Mouse (Mus musculus) liver, adult 2 months (tissue): ENCODE measurements around the gene Ankrd44. TPM values are rescaled to one million over a fixed set of nuclear protein-coding genes. Genes with fewer than 3 reads are reported as not detected.
A peak's percentile ranks its signal among the peaks of the same experiment; 100 is the strongest.

Experiments used
- DNase-seq: peaks from one replicate; pipeline ENCODE4 v3.0.0-alpha.2; 2011; ENCODE audit warnings: low read depth, low spot score; ENCODE audit errors: extremely low read depth
- H3K27ac ChIP-seq: fragments of 200-500 bp; replicated peaks from 2 replicates; pipeline ENCODE4 v1.5.1; 2012; ENCODE audit warnings: low read depth, mild to moderate bottlenecking, control low read depth, inconsistent platforms, low read length; ENCODE audit not compliant: insufficient read depth
- H3K27me3 ChIP-seq: fragments of 200-500 bp; 2 replicates; pipeline ENCODE4 v1.6.1; 2012; ENCODE audit warnings: mild to moderate bottlenecking, moderate library complexity, low read length, inconsistent platforms; ENCODE audit not compliant: control insufficient read depth, insufficient read depth
- H3K36me3 ChIP-seq: fragments of 200-500 bp; 2 replicates; pipeline ENCODE4 v1.6.1; 2012; ENCODE audit warnings: low read length, inconsistent platforms; ENCODE audit not compliant: control insufficient read depth, insufficient read depth
- H3K4me1 ChIP-seq: fragments of 200-500 bp; 2 replicates; pipeline ENCODE4 v1.6.1; 2011; ENCODE audit warnings: low read length; ENCODE audit not compliant: control insufficient read depth, insufficient read depth
- H3K4me3 ChIP-seq: fragments of 200-500 bp; 2 replicates; pipeline ENCODE4 v1.5.1; 2011; ENCODE audit warnings: low read depth, mild to moderate bottlenecking, control low read depth, low read length, moderate library complexity; ENCODE audit not compliant: insufficient read depth
- H3K79me2 ChIP-seq: fragments of 200-500 bp; 2 replicates; pipeline ENCODE4 v1.6.1; 2012; ENCODE audit warnings: inconsistent platforms, mild to moderate bottlenecking, low read length, moderate library complexity; ENCODE audit not compliant: control insufficient read depth, insufficient read depth
- H3K9ac ChIP-seq: fragments of 200-500 bp; 2 replicates; pipeline ENCODE4 v1.6.1; 2012; ENCODE audit warnings: low read depth, mild to moderate bottlenecking, control low read depth, inconsistent platforms, low read length
- CTCF ChIP-seq: fragments of 200-500 bp; IDR thresholded peaks from 2 replicates; pipeline ENCODE4 v1.5.1; 2011; ENCODE audit warnings: low read depth, low read length, control low read depth
- POLR2A ChIP-seq: fragments of 200-500 bp; IDR thresholded peaks from 2 replicates; pipeline ENCODE4 v1.6.1; 2011; ENCODE audit warnings: low read length, control low read depth; ENCODE audit not compliant: insufficient read depth; ENCODE audit errors: extremely low read depth
- WGBS: fragments of 180-500 bp; shearing (Covaris S2); methylation state at CpG from one replicate; pipeline ENCODE4 v1.1.7; 2018; 5-methylcytosine and 5-hydroxymethylcytosine counted together
- polyA plus RNA-seq: library from polyadenylated mRNA; depleted of rRNA; stranded (reverse); fragments of >200 nt; gene quantifications from 2 replicates; pipeline ENCODE4 v1.2.3, GENCODE M21; 2012
- total RNA-seq: library from RNA; depleted of rRNA; stranded (reverse); fragments of >200 nt; gene quantifications from 2 replicates; pipeline ENCODE4 v1.2.3, GENCODE M21; 2014

Ankrd44 gene
- total and polyA plus RNA-seq, 2 experiments: 2.3 to 8.5 TPM

- Histone ChIP-seq H3K4me3 (no peak overlapping the region), H3K4me1 (no peaks in the 10 kb centered on the region; the same call in 1 of the 2 replicates), H3K36me3 (no peaks in the 10 kb centered on the region), H3K27ac (no peak overlapping the region), H3K9ac (no peak overlapping the region), H3K27me3 (no peaks in the 10 kb centered on the region; the same call in 1 of the 2 replicates), H3K79me2 (no peaks in the 10 kb centered on the region)
- TF ChIP-seq POLR2A (no peak), CTCF (no peak)
- WGBS: 81% methylated on average over 10 of the region's 10 CpGs
- no peak for DNase-seq
These were observed 218.9 kb downstream of the Ankrd44 start for GRCm38 (mm10) chr1:54707036-54707887.

GRCm38 (mm10) chr1:54706621-54707020, 219.6 kb downstream of the Ankrd44 start:
- TF ChIP-seq POLR2A (no peak), CTCF (peak; percentile 42)
- no peaks in the 10 kb centered on the region; the same call in 1 of the 2 replicates for H3K4me1 ChIP-seq
- H3K9ac ChIP-seq: no peak overlapping the region
- H3K4me3 ChIP-seq: no peak overlapping the region
- no peaks in the 10 kb centered on the region for H3K36me3 ChIP-seq
- H3K79me2 ChIP-seq: no peaks in the 10 kb centered on the region
- no peak overlapping the region for H3K27ac ChIP-seq
- DNase-seq: peak; percentile 8
- 22% methylated on average over 3 of the region's 3 CpGs for WGBS
- no peaks in the 10 kb centered on the region; the same call in 1 of the 2 replicates for H3K27me3 ChIP-seq

GRCm38 (mm10) chr1:54703466-54703865, 222.7 kb downstream of the Ankrd44 start:
- DNase-seq: no peak

GRCm38 (mm10) chr1:54702918-54703317, 223.3 kb downstream of the Ankrd44 start:
- H3K79me2 ChIP-seq: no peaks in the 10 kb centered on the region
- no peak overlapping the region for H3K9ac ChIP-seq
- H3K4me1 ChIP-seq: no peaks in the 10 kb centered on the region
- DNase-seq: no peak
- no peak overlapping the region for H3K4me3 ChIP-seq
- no peaks in the 10 kb centered on the region for H3K27me3 ChIP-seq
- TF ChIP-seq CTCF (no peak), POLR2A (no peak)
- H3K36me3 ChIP-seq: no peaks in the 10 kb centered on the region
- H3K27ac ChIP-seq: no peak overlapping the region

More at GRCm38 (mm10) chr1:54703466-54703865, 222.7 kb downstream of the Ankrd44 start:
- H3K79me2 ChIP-seq: no peaks in the 10 kb centered on the region
- no peak overlapping the region for H3K4me3 ChIP-seq
- no peaks in the 10 kb centered on the region for H3K4me1 ChIP-seq
- 91% methylated on average over 1 of the region's 1 CpGs for WGBS
- no peaks in the 10 kb centered on the region for H3K36me3 ChIP-seq
- no peak for TF ChIP-seq POLR2A
- TF ChIP-seq CTCF: no peak
- H3K27ac ChIP-seq: no peak overlapping the region
- no peaks in the 10 kb centered on the region for H3K27me3 ChIP-seq
- no peak overlapping the region for H3K9ac ChIP-seq

- TF ChIP-seq POLR2A: no peak
- TF ChIP-seq CTCF: no peak
These were observed 230.8 kb downstream of the Ankrd44 start for GRCm38 (mm10) chr1:54695396-54695795.

GRCm38 (mm10) chr1:54691824-54692223, 234.4 kb downstream of the Ankrd44 start:
- Histone ChIP-seq H3K4me1 (no peaks in the 10 kb centered on the region), H3K27ac (peak overlapping the region; percentile 57), H3K9ac (no peak overlapping the region), H3K79me2 (no peaks in the 10 kb centered on the region), H3K27me3 (no peaks in the 10 kb centered on the region), H3K4me3 (no peak overlapping the region), H3K36me3 (no peaks in the 10 kb centered on the region)
- DNase-seq: no peak
- TF ChIP-seq POLR2A (no peak), CTCF (no peak)

More at GRCm38 (mm10) chr1:54695396-54695795, 230.8 kb downstream of the Ankrd44 start:
- H3K79me2 ChIP-seq: no peaks in the 10 kb centered on the region
- H3K27ac ChIP-seq: no peak overlapping the region
- no peak overlapping the region for H3K9ac ChIP-seq
- no peaks in the 10 kb centered on the region for H3K27me3 ChIP-seq
- no peaks in the 10 kb centered on the region for H3K36me3 ChIP-seq
- 92% methylated on average over 3 of the region's 3 CpGs for WGBS
- DNase-seq: no peak
- H3K4me1 ChIP-seq: no peaks in the 10 kb centered on the region
- no peak overlapping the region for H3K4me3 ChIP-seq
